Mouse (Mus musculus) bone marrow macrophage, adult 2 months (primary cell): ENCODE results near the gene Ripk1.

Experiments
- CTCF ChIP-seq: IDR thresholded peaks from 2 replicates; pipeline ENCODE4 v1.5.1; 2012; ENCODE audit warnings: low read depth, mild to moderate bottlenecking, low read length, moderate library complexity
- POLR2A ChIP-seq: IDR thresholded peaks from 2 replicates; pipeline ENCODE4 v1.6.1; 2012; ENCODE audit warnings: mild to moderate bottlenecking, low read depth, low read length, borderline replicate concordance

GRCm38 (mm10) chr13:34047526-34047925 is 45.4 kb downstream of the Ripk1 start:
- TF ChIP-seq CTCF (no peak), POLR2A (no peak)
